Mouse (Mus musculus): Measurements from ENCODE around the gene Shoc2. TPM values are rescaled to one million over a fixed set of nuclear protein-coding genes. Genes with fewer than 3 reads are reported as not detected.
"Not testable (repeated sequence)": the region's sequence is repeated elsewhere in the genome, so short reads cannot be mapped to it uniquely, and the experiment has no call there.

The Shoc2 gene
- polyA plus RNA-seq, 1 experiment from 2014 or later: 85.8 TPM

GRCm38 (mm10) chr19:53902739-53903487 lies 41.2 kb upstream of the Shoc2 start:
- DNase-seq (ENCODE audit: low spot score) (peak; percentile 100), ATAC-seq (replicated peaks; ENCODE audit: low FRiP score) (peak; percentile 99)
- under 1% methylated on average over 60 of the region's 61 CpGs for WGBS
- Histone ChIP-seq H3K4me2 (ENCODE audit: low read depth, low read length, severe bottlenecking) (peak overlapping the region; percentile 74), H3K4me3 (ENCODE audit: low read depth, low read length) (peak overlapping the region; percentile 84), H3K9me3 (ENCODE audit: control insufficient read depth, low read length) (no peaks in the 10 kb centered on the region), H3K9ac (ENCODE audit: low read length) (peak overlapping the region; percentile 81), H3K4me1 (replicated peaks; ENCODE audit: control insufficient read depth, insufficient read depth, low read length) (no peaks in the 10 kb centered on the region; the same call in 1 of the 2 replicates), H3K36me3 (ENCODE audit: control insufficient read depth, insufficient read depth, low read length) (no peaks in the 10 kb centered on the region), H3K27ac (ENCODE audit: low read depth, low read length) (peak overlapping the region; percentile 55), H3K27me3 (ENCODE audit: control insufficient read depth, insufficient read depth, low read length) (no peaks in the 10 kb centered on the region)

GRCm38 (mm10) chr19:53903507-53904321 lies 40.4 kb upstream of the Shoc2 start:
- ATAC-seq (replicated peaks; ENCODE audit: low FRiP score): peak; percentile 72
- peak overlapping the region; percentile 84 for H3K4me3 ChIP-seq (ENCODE audit: low read depth, low read length)
- no peaks in the 10 kb centered on the region for H3K36me3 ChIP-seq (ENCODE audit: control insufficient read depth, insufficient read depth, low read length)
- no peaks in the 10 kb centered on the region for H3K27me3 ChIP-seq (ENCODE audit: control insufficient read depth, insufficient read depth, low read length)
- H3K4me2 ChIP-seq (ENCODE audit: low read depth, low read length, severe bottlenecking): peak overlapping the region; percentile 74
- H3K27ac ChIP-seq (ENCODE audit: low read depth, low read length): peak overlapping the region; percentile 54
- no peaks in the 10 kb centered on the region for H3K9me3 ChIP-seq (ENCODE audit: control insufficient read depth, low read length)
- no peaks in the 10 kb centered on the region; the same call in 1 of the 2 replicates for H3K4me1 ChIP-seq (replicated peaks; ENCODE audit: control insufficient read depth, insufficient read depth, low read length)
- WGBS: under 1% methylated on average over 66 of the region's 83 CpGs
- DNase-seq (ENCODE audit: low spot score): no peak
- peak overlapping the region; percentile 81 for H3K9ac ChIP-seq (ENCODE audit: low read length)

GRCm38 (mm10) chr19:53904833-53905480 lies 39.1 kb upstream of the Shoc2 start:
- Histone ChIP-seq H3K4me3 (ENCODE audit: low read depth, low read length) (peak overlapping the region; percentile 84; the same call in 1 of the 2 replicates), H3K27ac (ENCODE audit: low read depth, low read length) (no peak overlapping the region), H3K36me3 (ENCODE audit: control insufficient read depth, insufficient read depth, low read length) (no peaks in the 10 kb centered on the region), H3K4me1 (replicated peaks; ENCODE audit: control insufficient read depth, insufficient read depth, low read length) (no peaks in the 10 kb centered on the region; the same call in 1 of the 2 replicates), H3K27me3 (ENCODE audit: control insufficient read depth, insufficient read depth, low read length) (no peaks in the 10 kb centered on the region), H3K4me2 (ENCODE audit: low read depth, low read length, severe bottlenecking) (peak overlapping the region; percentile 74; the same call in 1 of the 2 replicates), H3K9me3 (ENCODE audit: control insufficient read depth, low read length) (no peaks in the 10 kb centered on the region), H3K9ac (ENCODE audit: low read length) (no peak overlapping the region)
- WGBS: 84% methylated on average over 7 of the region's 7 CpGs
- DNase-seq (ENCODE audit: low spot score) (peak; percentile 4), ATAC-seq (replicated peaks; ENCODE audit: low FRiP score) (no peak)

- WGBS: 78% methylated on average over 6 of the region's 6 CpGs
- H3K4me1 ChIP-seq (replicated peaks; ENCODE audit: control insufficient read depth, insufficient read depth, low read length): no peaks in the 10 kb centered on the region; the same call in 1 of the 2 replicates
- H3K27ac ChIP-seq (ENCODE audit: low read depth, low read length): no peak overlapping the region
- H3K36me3 ChIP-seq (ENCODE audit: control insufficient read depth, insufficient read depth, low read length): no peaks in the 10 kb centered on the region
- H3K9ac ChIP-seq (ENCODE audit: low read length): no peak overlapping the region
- H3K4me2 ChIP-seq (ENCODE audit: low read depth, low read length, severe bottlenecking): no peak overlapping the region
- no peaks in the 10 kb centered on the region for H3K9me3 ChIP-seq (ENCODE audit: control insufficient read depth, low read length)
- no peak overlapping the region for H3K4me3 ChIP-seq (ENCODE audit: low read depth, low read length)
- ATAC-seq (replicated peaks; ENCODE audit: low FRiP score) (no peak), DNase-seq (ENCODE audit: low spot score) (peak; percentile 19)
- no peaks in the 10 kb centered on the region for H3K27me3 ChIP-seq (ENCODE audit: control insufficient read depth, insufficient read depth, low read length)
Measured at GRCm38 (mm10) chr19:53906033-53906702, 37.9 kb upstream of the Shoc2 start.

- not testable (repeated sequence) for H3K4me3 ChIP-seq (ENCODE audit: low read depth, low read length); H3K9me3 ChIP-seq (ENCODE audit: control insufficient read depth, low read length); H3K4me2 ChIP-seq (ENCODE audit: low read depth, low read length, severe bottlenecking); H3K4me1 ChIP-seq (replicated peaks; ENCODE audit: control insufficient read depth, insufficient read depth, low read length); H3K27me3 ChIP-seq (ENCODE audit: control insufficient read depth, insufficient read depth, low read length); H3K36me3 ChIP-seq (ENCODE audit: control insufficient read depth, insufficient read depth, low read length); ATAC-seq (replicated peaks; ENCODE audit: low FRiP score); DNase-seq (ENCODE audit: low spot score); H3K27ac ChIP-seq (ENCODE audit: low read depth, low read length); H3K9ac ChIP-seq (ENCODE audit: low read length)
Measured at GRCm38 (mm10) chr19:53906703-53907070, 37.4 kb upstream of the Shoc2 start.

GRCm38 (mm10) chr19:53914950-53915349 lies 29.2 kb upstream of the Shoc2 start:
- no peaks in the 10 kb centered on the region for H3K4me1 ChIP-seq (replicated peaks; ENCODE audit: control insufficient read depth, insufficient read depth, low read length)
- H3K9me3 ChIP-seq (ENCODE audit: control insufficient read depth, low read length): no peaks in the 10 kb centered on the region
- H3K4me3 ChIP-seq (ENCODE audit: low read depth, low read length): no peak overlapping the region
- no peak overlapping the region for H3K9ac ChIP-seq (ENCODE audit: low read length)
- over 99% methylated on average over 4 of the region's 4 CpGs for WGBS
- DNase-seq (ENCODE audit: low spot score): no peak
- no peaks in the 10 kb centered on the region for H3K27me3 ChIP-seq (ENCODE audit: control insufficient read depth, insufficient read depth, low read length)
- no peak overlapping the region for H3K27ac ChIP-seq (ENCODE audit: low read depth, low read length)
- ATAC-seq (replicated peaks; ENCODE audit: low FRiP score): no peak
- H3K36me3 ChIP-seq (ENCODE audit: control insufficient read depth, insufficient read depth, low read length): no peaks in the 10 kb centered on the region; the same call in 1 of the 2 replicates
- no peak overlapping the region for H3K4me2 ChIP-seq (ENCODE audit: low read depth, low read length, severe bottlenecking)

GRCm38 (mm10) chr19:53919541-53919940 lies 24.6 kb upstream of the Shoc2 start:
- H3K9ac ChIP-seq (ENCODE audit: low read length): no peak overlapping the region
- WGBS: 96% methylated on average over 10 of the region's 10 CpGs
- 0 out of 2 replicates have a peak, but pooled peaks cover under 1% of the 10 kb centered on the region for H3K36me3 ChIP-seq (ENCODE audit: control insufficient read depth, insufficient read depth, low read length)
- no peak overlapping the region for H3K27ac ChIP-seq (ENCODE audit: low read depth, low read length)
- DNase-seq (ENCODE audit: low spot score): no peak
- no peak for ATAC-seq (replicated peaks; ENCODE audit: low FRiP score)
- no peaks in the 10 kb centered on the region for H3K27me3 ChIP-seq (ENCODE audit: control insufficient read depth, insufficient read depth, low read length)
- H3K4me1 ChIP-seq (replicated peaks; ENCODE audit: control insufficient read depth, insufficient read depth, low read length): no peaks in the 10 kb centered on the region
- H3K9me3 ChIP-seq (ENCODE audit: control insufficient read depth, low read length): no peaks in the 10 kb centered on the region
- no peak overlapping the region for H3K4me3 ChIP-seq (ENCODE audit: low read depth, low read length)
- H3K4me2 ChIP-seq (ENCODE audit: low read depth, low read length, severe bottlenecking): no peak overlapping the region

GRCm38 (mm10) chr19:53921996-53922395 lies 22.1 kb upstream of the Shoc2 start:
- not testable (repeated sequence) for H3K4me2 ChIP-seq (ENCODE audit: low read depth, low read length, severe bottlenecking); H3K36me3 ChIP-seq (ENCODE audit: control insufficient read depth, insufficient read depth, low read length); H3K9me3 ChIP-seq (ENCODE audit: control insufficient read depth, low read length); H3K9ac ChIP-seq (ENCODE audit: low read length); H3K27me3 ChIP-seq (ENCODE audit: control insufficient read depth, insufficient read depth, low read length); H3K27ac ChIP-seq (ENCODE audit: low read depth, low read length); H3K4me1 ChIP-seq (replicated peaks; ENCODE audit: control insufficient read depth, insufficient read depth, low read length); H3K4me3 ChIP-seq (ENCODE audit: low read depth, low read length); DNase-seq (ENCODE audit: low spot score); ATAC-seq (replicated peaks; ENCODE audit: low FRiP score)
- WGBS: 89% methylated on average over 3 of the region's 3 CpGs

Measured in forebrain, embryonic 11.5 days (tissue).